Mouse (Mus musculus) cerebellum, adult 9-11 months (tissue): Measurements from ENCODE around the gene Trpm2.
"Not testable (repeated sequence)": the region's sequence is repeated elsewhere in the genome, so short reads cannot be mapped to it uniquely, and the experiment has no call there.

Experiments used
- DNase-seq: peaks from one replicate; pipeline ENCODE4 v3.0.0; 2022

Trpm2 gene

GRCm38 (mm10) chr10:77970481-77970880 is at the start of gene Trpm2:
Trpm2 (minus strand) TSS chr10:77970563.
- DNase-seq = peak; percentile 32

- DNase-seq = not testable (repeated sequence)
Measured at GRCm38 (mm10) chr10:78019984-78020383, 49.6 kb upstream of the Trpm2 start.

- no peak for DNase-seq
Measured at GRCm38 (mm10) chr10:78019291-78019690, 48.9 kb upstream of the Trpm2 start.

- DNase-seq = peak; percentile 56
Measured at GRCm38 (mm10) chr10:78018797-78019203, 48.4 kb upstream of the Trpm2 start.

GRCm38 (mm10) chr10:78016366-78016765 is 46.0 kb upstream of the Trpm2 start:
- no peak for DNase-seq

- no peak for DNase-seq
Measured at GRCm38 (mm10) chr10:78015489-78015888, 45.1 kb upstream of the Trpm2 start.

GRCm38 (mm10) chr10:78012661-78013495 is 42.5 kb upstream of the Trpm2 start:
- DNase-seq = peak; percentile 17

GRCm38 (mm10) chr10:78011116-78011515 is 40.8 kb upstream of the Trpm2 start:
- DNase-seq = not testable (repeated sequence)

GRCm38 (mm10) chr10:78010335-78010734 is 40.0 kb upstream of the Trpm2 start:
- DNase-seq = peak; percentile 18

- DNase-seq = no peak
Measured at GRCm38 (mm10) chr10:78009945-78010293, 39.6 kb upstream of the Trpm2 start, which contains the start of gene Pfkl. Pfkl (minus strand) TSS chr10:78010083.

GRCm38 (mm10) chr10:78009184-78009944 is 39.0 kb upstream of the Trpm2 start:
- peak; percentile 94 for DNase-seq

GRCm38 (mm10) chr10:78008169-78008568 is 37.8 kb upstream of the Trpm2 start:
- DNase-seq = no peak

GRCm38 (mm10) chr10:78007203-78007602 is 36.8 kb upstream of the Trpm2 start:
- DNase-seq = no peak

GRCm38 (mm10) chr10:78005791-78006438 is 35.6 kb upstream of the Trpm2 start:
- no peak for DNase-seq

- DNase-seq = no peak
Measured at GRCm38 (mm10) chr10:78004479-78005100, 34.2 kb upstream of the Trpm2 start.

GRCm38 (mm10) chr10:78002316-78002715 is 32.0 kb upstream of the Trpm2 start:
- DNase-seq = no peak

GRCm38 (mm10) chr10:78001796-78002195 is 31.4 kb upstream of the Trpm2 start:
- no peak for DNase-seq

- no peak for DNase-seq
Measured at GRCm38 (mm10) chr10:78000200-78000599, 29.8 kb upstream of the Trpm2 start.

- no peak for DNase-seq
Measured at GRCm38 (mm10) chr10:77995639-77996038, 25.3 kb upstream of the Trpm2 start.

- no peak for DNase-seq
Measured at GRCm38 (mm10) chr10:77985775-77986174, 15.4 kb upstream of the Trpm2 start.

GRCm38 (mm10) chr10:77984660-77985059 is 14.3 kb upstream of the Trpm2 start:
- peak; percentile 74 for DNase-seq

GRCm38 (mm10) chr10:77978351-77979350 is 8.3 kb upstream of the Trpm2 start, which contains the start of gene 1810043G02Rik:
1810043G02Rik (plus strand) TSS chr10:77978524.
- peak; percentile 99 for DNase-seq
